In the genomic region with DNA sequence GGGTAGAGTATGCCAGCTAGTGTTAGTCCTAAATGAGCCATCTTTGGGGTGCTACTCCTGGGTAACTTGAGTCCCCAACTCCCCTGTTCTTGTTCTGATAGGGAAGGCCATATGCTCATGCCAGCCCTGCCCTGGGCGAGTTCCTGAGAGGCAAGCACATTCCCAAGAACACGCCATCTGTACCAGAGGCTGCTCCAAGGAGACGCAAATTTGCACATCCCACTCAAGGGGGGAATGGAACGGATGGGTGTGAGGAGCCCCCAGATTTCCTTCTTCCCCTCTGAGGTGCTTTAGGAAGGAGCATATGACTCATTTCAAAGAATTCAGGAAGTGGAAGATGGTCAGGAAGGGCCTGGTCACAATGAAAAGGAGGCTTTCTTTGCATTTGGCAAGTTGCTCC, we compare ENCODE assay signal across 15 mouse cellular contexts.
DNase-seq lines count a peak whose midpoint lies in the region; ATAC-seq and TF ChIP-seq lines count a peak whose summit lies in the region.
"Had no signal": no experiment of that assay in that cellular context is flagged by ENCODE, and none has a peak within 500 bp of the region (broad histone marks: within the 10 kb centered on the region; RNA-seq: fewer than 3 reads in every experiment).

No protein-coding gene starts in this region.

- TF ChIP-seq CTCF in forebrain, postnatal 0 days (IDR thresholded peaks at IDR 0.05; ENCODE audit: low read depth), result no peak
- TF ChIP-seq CTCF in stomach, postnatal 0 days (IDR thresholded peaks at IDR 0.05; ENCODE audit: low read depth), result no peak

- H3K4me2 ChIP-seq in forebrain, postnatal 0 days (ENCODE audit: low read depth), result no peak overlapping the region
- H3K4me2 ChIP-seq in forebrain, embryonic 12.5 days, result no peak overlapping the region
- H3K4me2 ChIP-seq in stomach, postnatal 0 days (replicated peaks; ENCODE audit: low read depth), result no peak overlapping the region
- no peak overlapping the region for H3K4me2 ChIP-seq in liver, embryonic 11.5 days
- H3K4me2 ChIP-seq: neural tube, embryonic 12.5 days had no signal

- no peak overlapping the region for H3K4me3 ChIP-seq in forebrain, postnatal 0 days (ENCODE audit: low read depth, low read length)
- H3K4me3 ChIP-seq in forebrain, embryonic 12.5 days (replicated peaks), result no peak overlapping the region
- H3K4me3 ChIP-seq in stomach, postnatal 0 days (ENCODE audit: low read depth, low read length), result no peak overlapping the region
- H3K4me3 ChIP-seq in liver, embryonic 11.5 days (ENCODE audit: low read depth, low read length), result no peak overlapping the region
- H3K4me3 ChIP-seq: gastrocnemius, adult 2 months; neural tube, embryonic 12.5 days had no signal

- H3K9me3 ChIP-seq in forebrain, postnatal 0 days (ENCODE audit: low read length), result no peaks in the 10 kb centered on the region
- no peaks in the 10 kb centered on the region for H3K9me3 ChIP-seq in forebrain, embryonic 12.5 days
- H3K9me3 ChIP-seq in stomach, postnatal 0 days (ENCODE audit: control insufficient read depth, low read length), result no peaks in the 10 kb centered on the region
- no peaks in the 10 kb centered on the region; the same call in 1 of the 2 replicates for H3K9me3 ChIP-seq in liver, embryonic 11.5 days (ENCODE audit: control insufficient read depth, low read length)
- H3K9me3 ChIP-seq: neural tube, embryonic 12.5 days had no signal

- no peaks in the 10 kb centered on the region for H3K27me3 ChIP-seq in forebrain, postnatal 0 days (ENCODE audit: insufficient read depth, low read length)
- no peaks in the 10 kb centered on the region for H3K27me3 ChIP-seq in forebrain, embryonic 12.5 days
- no peaks in the 10 kb centered on the region for H3K27me3 ChIP-seq in stomach, postnatal 0 days (ENCODE audit: control insufficient read depth, insufficient read depth, low read length)
- H3K27me3 ChIP-seq in liver, embryonic 11.5 days (replicated peaks; ENCODE audit: control insufficient read depth, insufficient read depth, low read length), result no peaks in the 10 kb centered on the region
- H3K27me3 ChIP-seq: neural tube, embryonic 12.5 days; Patski had no signal

- H3K9ac ChIP-seq in forebrain, postnatal 0 days, result no peak overlapping the region
- H3K9ac ChIP-seq in forebrain, embryonic 12.5 days, result no peak overlapping the region
- no peak overlapping the region for H3K9ac ChIP-seq in stomach, postnatal 0 days (ENCODE audit: low read length)
- H3K9ac ChIP-seq in liver, embryonic 11.5 days (ENCODE audit: low read depth, low read length), result no peak overlapping the region
- H3K9ac ChIP-seq: neural tube, embryonic 12.5 days had no signal

- DNase-seq in forebrain, postnatal 0 days, result no peak
- peak; percentile 32 for DNase-seq in layer of hippocampus, adult 11-12 months (ENCODE audit: low spot score)
- DNase-seq in layer of hippocampus, postnatal 10 days (ENCODE audit: low spot score in 2 of 2), result no peak
- DNase-seq in brain, adult 2 months (ENCODE audit: low read depth, low spot score), result peak; percentile 79
- DNase-seq in layer of hippocampus, postnatal 36 days, result peak; percentile 35 to 42
- no peak for DNase-seq in stomach, postnatal 0 days (ENCODE audit: low spot score)
- no peak for DNase-seq in liver, embryonic 11.5 days (ENCODE audit: low spot score)
- DNase-seq: cerebellum, adult 11 months; gastrocnemius, adult 2 months; heart, postnatal 14 days; kidney, adult 8-10 months had no signal

- no peaks in the 10 kb centered on the region for H3K36me3 ChIP-seq in forebrain, postnatal 0 days (ENCODE audit: insufficient read depth)
- no peaks in the 10 kb centered on the region for H3K36me3 ChIP-seq in forebrain, embryonic 12.5 days (replicated peaks)
- H3K36me3 ChIP-seq in stomach, postnatal 0 days (ENCODE audit: control insufficient read depth, insufficient read depth, low read length), result no peaks in the 10 kb centered on the region
- no peaks in the 10 kb centered on the region for H3K36me3 ChIP-seq in liver, embryonic 11.5 days (ENCODE audit: control insufficient read depth, insufficient read depth, low read length)
- H3K36me3 ChIP-seq: neural tube, embryonic 12.5 days had no signal

- no peak overlapping the region for H3K27ac ChIP-seq in forebrain, postnatal 0 days (ENCODE audit: low read depth, low read length)
- H3K27ac ChIP-seq in forebrain, embryonic 12.5 days, result no peak overlapping the region
- no peak overlapping the region for H3K27ac ChIP-seq in stomach, postnatal 0 days (replicated peaks)
- H3K27ac ChIP-seq in liver, embryonic 11.5 days (ENCODE audit: low read depth, low read length), result no peak overlapping the region
- H3K27ac ChIP-seq: gastrocnemius, adult 2 months; neural tube, embryonic 12.5 days had no signal

- no peaks in the 10 kb centered on the region for H3K4me1 ChIP-seq in forebrain, postnatal 0 days (ENCODE audit: insufficient read depth)
- no peaks in the 10 kb centered on the region for H3K4me1 ChIP-seq in forebrain, embryonic 12.5 days
- no peaks in the 10 kb centered on the region for H3K4me1 ChIP-seq in stomach, postnatal 0 days (replicated peaks; ENCODE audit: control insufficient read depth, insufficient read depth)
- H3K4me1 ChIP-seq in liver, embryonic 11.5 days (replicated peaks; ENCODE audit: control insufficient read depth, insufficient read depth, low read length), result no peaks in the 10 kb centered on the region
- H3K4me1 ChIP-seq: neural tube, embryonic 12.5 days had no signal

- 64% methylated on average over 4 of the region's 4 CpGs for WGBS in forebrain, postnatal 0 days
- 87% methylated on average over 4 of the region's 4 CpGs for WGBS in forebrain, embryonic 12.5 days
- 79% methylated on average over 4 of the region's 4 CpGs for WGBS in stomach, postnatal 0 days
- 71% methylated on average over 4 of the region's 4 CpGs for WGBS in liver, embryonic 11.5 days

- TF ChIP-seq EP300 in stomach, postnatal 0 days (optimal IDR thresholded peaks at IDR 0.05), result no peak

- peak; percentile 36; the same call in 1 of the 2 replicates for ATAC-seq in forebrain, postnatal 0 days
- no peak for ATAC-seq in forebrain, embryonic 12.5 days (ENCODE audit: low FRiP score)
- ATAC-seq in stomach, postnatal 0 days (ENCODE audit: low FRiP score, low TSS enrichment), result no peak
- no peak for ATAC-seq in liver, embryonic 11.5 days (replicated peaks; ENCODE audit: low FRiP score)
- ATAC-seq: hindbrain, embryonic 16.5 days; Patski had no signal

Comparison
In these comparisons a context has a peak if more than half of its experiments do, and no peak if none do; other contexts are left out.
1. DNase-seq: peak in layer of hippocampus, adult 11-12 months (single experiment), brain, adult 2 months (single experiment) and layer of hippocampus, postnatal 36 days (2 of 2); none in forebrain, postnatal 0 days (single experiment), layer of hippocampus, postnatal 10 days (0 of 2), stomach, postnatal 0 days (single experiment) and liver, embryonic 11.5 days (single experiment).